Mouse (Mus musculus) limb, embryonic 15.5 days (tissue): ENCODE measurements around the gene Zfp239. TPM values are rescaled to one million over a fixed set of nuclear protein-coding genes. Genes with fewer than 3 reads are reported as not detected.
A peak's percentile ranks its signal among the peaks of the same experiment; 100 is the strongest.

Experiments
- ATAC-seq: fragments of 200-750 bp; cut with Nextera tagmentation; 2 replicates; pipeline ENCODE4 v1.8.0; 2017; ENCODE audit warnings: low read depth, moderate TSS enrichment; ENCODE audit not compliant: insufficient number of reproducible peaks, low FRiP score, low TSS enrichment
- H3K27ac ChIP-seq: fragments of 300-500 bp; sonication (generic); 2 replicates; pipeline ENCODE4 v1.5.1; 2015; ENCODE audit warnings: moderate library complexity, mild to moderate bottlenecking, inconsistent platforms
- H3K27me3 ChIP-seq: fragments of 300-500 bp; sonication (generic); 2 replicates; pipeline ENCODE4 v1.6.1; 2015; ENCODE audit warnings: inconsistent platforms
- H3K36me3 ChIP-seq: fragments of 300-500 bp; sonication (generic); 2 replicates; pipeline ENCODE4 v1.6.1; 2015; ENCODE audit warnings: inconsistent platforms
- H3K4me1 ChIP-seq: fragments of 300-500 bp; sonication (generic); 2 replicates; pipeline ENCODE4 v1.6.1; 2015; ENCODE audit warnings: inconsistent platforms
- H3K4me2 ChIP-seq: fragments of 300-500 bp; sonication (generic); 2 replicates; pipeline ENCODE4 v1.6.1; 2015; ENCODE audit warnings: mild to moderate bottlenecking, inconsistent platforms
- H3K4me3 ChIP-seq: fragments of 300-500 bp; sonication (generic); 2 replicates; pipeline ENCODE4 v1.5.1; 2015; ENCODE audit warnings: mild to moderate bottlenecking, inconsistent platforms
- H3K9ac ChIP-seq: fragments of 300-500 bp; sonication (generic); 2 replicates; pipeline ENCODE4 v1.6.1; 2015; ENCODE audit warnings: inconsistent platforms
- H3K9me3 ChIP-seq: fragments of 300-500 bp; sonication (generic); 2 replicates; pipeline ENCODE4 v1.6.1; 2016; ENCODE audit warnings: inconsistent platforms
- WGBS: fragments of 180-500 bp; shearing (Covaris S2); methylation state at CpG from one replicate; pipeline ENCODE4 v1.1.7; 2015; 5-methylcytosine and 5-hydroxymethylcytosine counted together
- polyA plus RNA-seq: library from polyadenylated mRNA; unstranded; fragments of >200 nt; fragmentation: Nextera tagmentation; extraction: Ambion mirVana; gene quantifications from 2 replicates; pipeline ENCODE4 v1.2.1, GENCODE M21; 2015

Gene Zfp239
- polyA plus RNA-seq, 1 experiment from 2014 or later = 11.0 TPM

DNA sequence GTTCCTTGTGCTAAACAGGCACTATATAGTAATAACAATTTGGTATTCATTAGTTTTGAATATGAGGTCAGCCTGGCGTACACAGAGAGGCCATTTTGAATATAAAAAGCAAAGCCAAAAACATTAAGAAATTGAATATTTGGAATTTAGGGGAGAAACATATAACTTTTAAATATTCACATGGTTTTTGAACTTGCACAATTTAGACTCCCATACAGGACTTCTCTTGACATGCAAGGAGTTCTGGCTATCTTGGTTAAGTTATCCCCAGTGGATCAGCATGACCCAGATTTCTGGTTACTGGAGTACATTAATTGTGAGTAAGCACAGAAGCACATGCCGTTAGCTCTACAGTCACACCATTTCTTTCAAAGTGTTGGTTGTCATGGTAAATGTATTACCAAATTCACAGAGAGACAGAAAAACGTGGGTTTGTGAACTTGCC, 18.5 kb downstream of the Zfp239 start:
- no peak overlapping the region for H3K9ac ChIP-seq
- H3K9me3 ChIP-seq = no peaks in the 10 kb centered on the region
- H3K27me3 ChIP-seq = no peaks in the 10 kb centered on the region
- peak overlapping the region; percentile 70 for H3K4me2 ChIP-seq
- 35% methylated on average over 3 of the region's 3 CpGs for WGBS
- H3K27ac ChIP-seq = peak overlapping the region; percentile 100
- ATAC-seq = no peak
- H3K4me1 ChIP-seq = peaks cover 7% of the 10 kb centered on the region
- H3K36me3 ChIP-seq = no peaks in the 10 kb centered on the region
- peak overlapping the region; percentile 60 for H3K4me3 ChIP-seq

- no peak for ATAC-seq
- WGBS = 87% methylated on average over 7 of the region's 7 CpGs
- H3K27ac ChIP-seq = no peak overlapping the region
- H3K27me3 ChIP-seq = no peaks in the 10 kb centered on the region
- H3K4me3 ChIP-seq = no peak overlapping the region
- no peaks in the 10 kb centered on the region for H3K36me3 ChIP-seq
- no peak overlapping the region for H3K9ac ChIP-seq
- no peak overlapping the region for H3K4me2 ChIP-seq
- H3K9me3 ChIP-seq = no peaks in the 10 kb centered on the region
- H3K4me1 ChIP-seq = peaks cover 7% of the 10 kb centered on the region
Observed at GRCm38 (mm10) chr6:117881229-117881628, 19.3 kb downstream of the Zfp239 start.

DNA sequence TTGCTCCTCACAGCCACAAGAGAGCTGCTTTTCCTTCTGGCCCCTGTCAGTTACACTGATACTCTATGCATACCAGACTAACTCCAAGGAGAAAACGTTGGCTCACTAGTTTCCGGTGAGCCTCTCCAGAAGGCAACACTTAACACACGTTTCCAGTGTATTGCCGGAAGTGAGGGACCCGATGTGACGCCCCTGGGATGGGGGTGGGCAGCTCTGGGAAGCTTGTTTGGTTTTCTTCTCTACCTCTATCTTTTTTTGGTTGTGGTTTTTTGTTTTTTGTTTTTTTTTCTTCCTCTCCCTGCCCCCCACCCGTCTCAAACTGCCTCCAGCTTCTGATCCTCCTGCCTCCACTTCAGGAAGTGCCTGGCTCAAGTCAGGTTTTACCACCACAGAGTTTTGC, 20.1 kb downstream of the Zfp239 start:
- ATAC-seq = no peak
- H3K4me2 ChIP-seq = no peak overlapping the region
- H3K9ac ChIP-seq = no peak overlapping the region
- H3K4me3 ChIP-seq = no peak overlapping the region
- H3K4me1 ChIP-seq = peaks cover 7% of the 10 kb centered on the region
- no peaks in the 10 kb centered on the region for H3K9me3 ChIP-seq
- H3K36me3 ChIP-seq = no peaks in the 10 kb centered on the region
- 62% methylated on average over 7 of the region's 7 CpGs for WGBS
- H3K27ac ChIP-seq = no peak overlapping the region
- H3K27me3 ChIP-seq = no peaks in the 10 kb centered on the region

DNA sequence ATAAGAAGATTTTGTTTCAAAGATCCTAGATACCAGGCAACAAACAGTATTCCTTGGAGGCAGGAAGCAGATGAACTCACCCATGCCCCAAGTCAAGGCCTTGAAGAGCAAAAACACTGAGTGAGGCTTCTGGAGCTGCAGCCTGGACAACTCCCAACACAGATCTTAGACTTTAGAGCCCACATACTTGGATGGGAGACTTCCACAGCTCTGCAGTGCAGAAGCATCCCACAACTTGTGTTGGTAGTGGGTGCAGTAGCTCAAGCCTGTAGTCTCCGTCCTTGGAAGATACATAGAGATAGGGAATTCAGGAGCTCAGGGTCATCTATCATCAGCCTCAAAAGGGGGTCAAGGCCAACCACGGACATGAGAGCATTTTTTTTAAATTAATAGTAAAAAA, 24.0 kb downstream of the Zfp239 start:
- Histone ChIP-seq H3K9ac (no peak overlapping the region), H3K27ac (no peak overlapping the region), H3K36me3 (no peaks in the 10 kb centered on the region), H3K4me2 (no peak overlapping the region), H3K4me1 (0 out of 2 replicates have a peak, but pooled peaks cover 3% of the 10 kb centered on the region), H3K27me3 (no peaks in the 10 kb centered on the region), H3K9me3 (no peaks in the 10 kb centered on the region), H3K4me3 (no peak overlapping the region)
- no peak for ATAC-seq
- WGBS = 81% methylated on average over 2 of the region's 2 CpGs

DNA sequence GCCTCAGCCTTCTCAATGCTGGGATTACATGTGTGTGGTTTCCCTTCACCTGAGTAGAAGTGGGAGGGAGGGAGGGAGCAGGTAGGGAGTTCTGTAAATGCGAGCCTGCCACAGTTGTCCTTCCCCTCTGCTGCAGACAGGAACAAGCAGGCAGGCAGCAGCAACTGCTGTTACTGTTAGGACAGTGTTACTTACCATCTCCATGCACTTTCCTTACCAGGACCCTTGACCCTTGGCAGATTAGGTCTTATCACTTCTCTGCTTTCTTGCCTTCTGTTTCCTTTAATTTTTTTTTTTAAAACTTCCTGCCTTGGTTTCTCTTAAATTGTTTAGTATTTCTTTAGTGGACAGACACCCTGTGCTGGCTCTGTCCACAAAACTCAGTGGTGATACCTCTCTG, 26.1 kb downstream of the Zfp239 start:
- no peak for ATAC-seq
- H3K9me3 ChIP-seq = no peaks in the 10 kb centered on the region
- H3K9ac ChIP-seq = no peak overlapping the region
- no peaks in the 10 kb centered on the region for H3K27me3 ChIP-seq
- no peak overlapping the region for H3K27ac ChIP-seq
- H3K36me3 ChIP-seq = no peaks in the 10 kb centered on the region
- H3K4me2 ChIP-seq = no peak overlapping the region
- no peaks in the 10 kb centered on the region for H3K4me1 ChIP-seq
- no peak overlapping the region for H3K4me3 ChIP-seq
- 22% methylated on average over 1 of the region's 1 CpGs for WGBS

GRCm38 (mm10) chr6:117888642-117889096, 26.8 kb downstream of the Zfp239 start:
- no peak overlapping the region for H3K9ac ChIP-seq
- WGBS = 44% methylated on average over 2 of the region's 2 CpGs
- no peak for ATAC-seq

GRCm38 (mm10) chr6:117890257-117890656, 28.4 kb downstream of the Zfp239 start:
- Histone ChIP-seq H3K36me3 (no peaks in the 10 kb centered on the region), H3K4me3 (no peak overlapping the region), H3K27me3 (no peaks in the 10 kb centered on the region), H3K9me3 (no peaks in the 10 kb centered on the region), H3K9ac (no peak overlapping the region), H3K27ac (no peak overlapping the region), H3K4me1 (no peaks in the 10 kb centered on the region), H3K4me2 (no peak overlapping the region)
- ATAC-seq = no peak
- WGBS = 81% methylated on average over 6 of the region's 6 CpGs

More at GRCm38 (mm10) chr6:117888642-117889096, 26.8 kb downstream of the Zfp239 start:
- no peaks in the 10 kb centered on the region for H3K4me1 ChIP-seq
- no peaks in the 10 kb centered on the region for H3K36me3 ChIP-seq
- H3K4me3 ChIP-seq = no peak overlapping the region
- H3K4me2 ChIP-seq = no peak overlapping the region
- no peaks in the 10 kb centered on the region for H3K27me3 ChIP-seq
- no peak overlapping the region for H3K27ac ChIP-seq
- no peaks in the 10 kb centered on the region for H3K9me3 ChIP-seq

- Histone ChIP-seq H3K9me3 (no peaks in the 10 kb centered on the region), H3K27ac (no peak overlapping the region), H3K4me1 (no peaks in the 10 kb centered on the region), H3K4me3 (no peak overlapping the region), H3K9ac (no peak overlapping the region), H3K27me3 (no peaks in the 10 kb centered on the region), H3K36me3 (no peaks in the 10 kb centered on the region), H3K4me2 (no peak overlapping the region)
- no peak for ATAC-seq
- WGBS = 62% methylated on average over 14 of the region's 14 CpGs
Observed at GRCm38 (mm10) chr6:117891369-117892160, 29.7 kb downstream of the Zfp239 start.

GRCm38 (mm10) chr6:117892386-117892785, 30.5 kb downstream of the Zfp239 start:
- no peak overlapping the region for H3K9ac ChIP-seq
- H3K27ac ChIP-seq = no peak overlapping the region
- no peak overlapping the region for H3K4me2 ChIP-seq
- no peak for ATAC-seq
- H3K27me3 ChIP-seq = no peaks in the 10 kb centered on the region
- H3K4me3 ChIP-seq = no peak overlapping the region
- 60% methylated on average over 3 of the region's 3 CpGs for WGBS
- H3K36me3 ChIP-seq = no peaks in the 10 kb centered on the region
- H3K9me3 ChIP-seq = no peaks in the 10 kb centered on the region
- H3K4me1 ChIP-seq = no peaks in the 10 kb centered on the region

GRCm38 (mm10) chr6:117893435-117893834, 31.5 kb downstream of the Zfp239 start:
- ATAC-seq = no peak
- 87% methylated on average over 2 of the region's 2 CpGs for whole genome bisulfite sequencing
- H3K27me3 ChIP-seq = no peaks in the 10 kb centered on the region
- H3K4me2 ChIP-seq = no peak overlapping the region
- H3K9ac ChIP-seq = no peak overlapping the region
- H3K36me3 ChIP-seq = no peaks in the 10 kb centered on the region
- H3K9me3 ChIP-seq = no peaks in the 10 kb centered on the region
- H3K4me3 ChIP-seq = no peak overlapping the region
- no peak overlapping the region for H3K27ac ChIP-seq
- H3K4me1 ChIP-seq = no peaks in the 10 kb centered on the region

- Histone ChIP-seq H3K4me1 (no peaks in the 10 kb centered on the region), H3K27me3 (no peaks in the 10 kb centered on the region), H3K9me3 (no peaks in the 10 kb centered on the region), H3K4me3 (no peak overlapping the region), H3K9ac (no peak overlapping the region), H3K27ac (no peak overlapping the region), H3K36me3 (no peaks in the 10 kb centered on the region), H3K4me2 (no peak overlapping the region)
- no peak for ATAC-seq
- WGBS = 49% methylated on average over 5 of the region's 5 CpGs
Observed at GRCm38 (mm10) chr6:117897800-117898199, 35.9 kb downstream of the Zfp239 start.

DNA sequence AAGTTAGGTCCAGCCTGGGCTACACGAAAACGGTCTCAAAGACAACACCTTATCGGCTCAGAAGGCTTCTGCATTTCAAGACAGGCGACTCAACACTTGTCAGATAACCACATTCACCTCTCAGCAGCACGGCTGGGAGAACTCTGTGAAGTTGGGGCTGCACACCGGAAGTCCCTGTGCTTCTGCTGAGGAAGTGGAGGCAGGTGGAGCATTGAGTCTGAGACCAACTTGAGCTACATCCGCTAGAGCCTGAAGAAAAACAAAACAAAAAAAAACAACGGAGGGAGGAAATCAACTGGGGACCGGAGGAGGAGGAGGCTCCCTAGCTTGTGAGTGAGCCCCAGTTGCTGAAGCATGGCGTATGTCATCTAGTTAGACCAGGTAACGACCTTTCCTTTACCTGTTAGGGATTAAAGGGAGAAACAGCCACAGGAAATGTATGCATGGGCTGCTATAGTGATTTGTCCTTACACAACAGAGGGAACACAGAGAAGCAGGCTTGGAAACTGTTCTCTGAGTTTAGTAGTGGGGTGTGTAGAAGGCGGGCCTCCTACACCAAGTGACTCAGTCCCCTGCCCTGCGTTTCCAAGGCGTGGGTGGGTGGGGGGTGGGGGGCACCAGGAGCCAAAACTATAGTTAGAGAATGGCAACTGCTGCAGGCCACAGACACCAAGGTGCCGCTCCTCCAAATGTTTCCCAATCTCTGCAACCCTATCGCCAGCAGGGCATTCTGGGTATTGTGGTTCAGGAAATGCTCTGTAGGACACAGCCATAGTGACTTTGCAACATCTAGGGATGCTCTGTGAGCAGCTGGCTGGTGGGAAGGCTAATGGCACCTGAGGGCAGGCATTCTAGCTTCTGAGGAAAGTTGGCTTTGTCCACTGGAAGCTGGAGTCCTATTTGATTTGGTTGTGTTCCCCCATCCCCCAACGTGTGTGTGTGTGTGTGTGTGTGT, 38.5 kb downstream of the Zfp239 start, which contains the start of gene Hnrnpf:
Gene Hnrnpf, plus strand, starts transcription at position 199 of the 955 bp plus-strand sequence.
- Histone ChIP-seq H3K4me2 (no peak within 1 kb of the TSS), H3K9me3 (no peaks in the 10 kb centered on the region), H3K4me1 (peaks cover 3% of the 10 kb centered on the region), H3K9ac (no peak within 1 kb of the TSS), H3K4me3 (no peak within 1 kb of the TSS), H3K36me3 (no peaks in the 10 kb centered on the region), H3K27me3 (no peaks in the 10 kb centered on the region), H3K27ac (no peak within 1 kb of the TSS)
- ATAC-seq = peak; percentile 40; the same call in 1 of the 2 replicates
- WGBS = 79% methylated on average over 17 of the region's 17 CpGs
